Mouse (Mus musculus): ENCODE measurements at regions not wholly inside any gene's neighbourhood (a gene's known extent, or its start where the extent isn't known, plus 50 kb on each side); places are given as distances from the start of the nearest gene placed in this dataset.

GRCm38 (mm10) chr7:111352176-111352575 is 269.3 kb upstream of the Eif4g2 start:
- DNase-seq (ENCODE audit: extremely low spot score in 1 of 2, low spot score in 1 of 2): no peak

GRCm38 (mm10) chr7:111345117-111345516 is 262.3 kb upstream of the Eif4g2 start:
- DNase-seq (ENCODE audit: extremely low spot score in 1 of 2, low spot score in 1 of 2): no peak

- DNase-seq (ENCODE audit: extremely low spot score in 1 of 2, low spot score in 1 of 2): no peak
Measured at GRCm38 (mm10) chr7:111337053-111337452, 254.2 kb upstream of the Eif4g2 start.

- peak in 1 of 2 experiments; percentile 15 for DNase-seq (ENCODE audit: extremely low spot score in 1 of 2, low spot score in 1 of 2)
Measured at GRCm38 (mm10) chr7:111322901-111323300, 240.1 kb upstream of the Eif4g2 start.

- DNase-seq (ENCODE audit: extremely low spot score in 1 of 2, low spot score in 1 of 2): no peak
Measured at GRCm38 (mm10) chr7:111319917-111320316, 237.1 kb upstream of the Eif4g2 start.

- DNase-seq (ENCODE audit: extremely low spot score in 1 of 2, low spot score in 1 of 2): no peak
Measured at GRCm38 (mm10) chr7:111316479-111316990, 233.7 kb upstream of the Eif4g2 start.

- DNase-seq (ENCODE audit: extremely low spot score in 1 of 2, low spot score in 1 of 2): no peak
Measured at GRCm38 (mm10) chr7:111313921-111314320, 231.1 kb upstream of the Eif4g2 start.

GRCm38 (mm10) chr7:111305196-111305595 is 222.4 kb upstream of the Eif4g2 start:
- DNase-seq (ENCODE audit: extremely low spot score in 1 of 2, low spot score in 1 of 2): no peak

GRCm38 (mm10) chr7:111301791-111302488 is 219.1 kb upstream of the Eif4g2 start:
- peak; percentile 18 to 22 for DNase-seq (ENCODE audit: extremely low spot score in 1 of 2, low spot score in 1 of 2)

- peak in 1 of 2 experiments; percentile 26 for DNase-seq (ENCODE audit: extremely low spot score in 1 of 2, low spot score in 1 of 2)
Measured at GRCm38 (mm10) chr7:111297174-111297902, 214.5 kb upstream of the Eif4g2 start.

GRCm38 (mm10) chr7:111283411-111283955 is 200.7 kb upstream of the Eif4g2 start:
- no peak for DNase-seq (ENCODE audit: extremely low spot score in 1 of 2, low spot score in 1 of 2)

GRCm38 (mm10) chr7:111282314-111282713 is 199.5 kb upstream of the Eif4g2 start:
- DNase-seq (ENCODE audit: extremely low spot score in 1 of 2, low spot score in 1 of 2): no peak

GRCm38 (mm10) chr7:111277703-111278102 is 194.9 kb upstream of the Eif4g2 start:
- no peak for DNase-seq (ENCODE audit: extremely low spot score in 1 of 2, low spot score in 1 of 2)

GRCm38 (mm10) chr7:111273839-111274238 is 191.0 kb upstream of the Eif4g2 start:
- no peak for DNase-seq (ENCODE audit: extremely low spot score in 1 of 2, low spot score in 1 of 2)

- DNase-seq (ENCODE audit: extremely low spot score in 1 of 2, low spot score in 1 of 2): no peak
Measured at GRCm38 (mm10) chr7:111270874-111271273, 188.0 kb upstream of the Eif4g2 start.

- no peak for DNase-seq (ENCODE audit: extremely low spot score in 1 of 2, low spot score in 1 of 2)
Measured at GRCm38 (mm10) chr7:111268197-111268596, 185.4 kb upstream of the Eif4g2 start.

- no peak for DNase-seq (ENCODE audit: extremely low spot score in 1 of 2, low spot score in 1 of 2)
Measured at GRCm38 (mm10) chr7:111263302-111263701, 180.5 kb upstream of the Eif4g2 start.

- DNase-seq (ENCODE audit: extremely low spot score in 1 of 2, low spot score in 1 of 2): no peak
Measured at GRCm38 (mm10) chr7:111259630-111260574, 177.1 kb upstream of the Eif4g2 start.

GRCm38 (mm10) chr7:111257842-111258241 is 175.0 kb upstream of the Eif4g2 start:
- no peak for DNase-seq (ENCODE audit: extremely low spot score in 1 of 2, low spot score in 1 of 2)

- DNase-seq (ENCODE audit: extremely low spot score in 1 of 2, low spot score in 1 of 2): no peak
Measured at GRCm38 (mm10) chr7:111256199-111256598, 173.4 kb upstream of the Eif4g2 start.

Measured in layer of hippocampus, postnatal 25 days (tissue).